Mouse (Mus musculus) erythroblast, embryonic 14.5 days (primary cell): ENCODE data around the gene Fam129b.

Experiments
- GATA1 ChIP-seq: IDR thresholded peaks from 2 replicates; pipeline ENCODE4 v1.6.1; 2012; ENCODE audit warnings: low read length, inconsistent platforms, mixed read lengths
- TAL1 ChIP-seq: IDR thresholded peaks from 3 replicates; pipeline ENCODE4 v1.6.1; 2012; ENCODE audit warnings: low read length, inconsistent platforms, mixed read lengths

- TF ChIP-seq GATA1 (no peak), TAL1 (no peak)
Observed at GRCm38 (mm10) chr2:32882283-32883043, 6.5 kb downstream of the Fam129b start.
